Mouse (Mus musculus) intestine, postnatal 0 days (tissue): Measurements from ENCODE around the gene Smurf1. TPM values are rescaled to one million over a fixed set of nuclear protein-coding genes. Genes with fewer than 3 reads are reported as not detected.

Experiments used
- ATAC-seq: fragments of 200-750 bp; cut with Nextera tagmentation; 2 replicates; pipeline ENCODE4 v1.8.0; 2017; ENCODE audit warnings: mild to moderate bottlenecking, moderate TSS enrichment, moderate library complexity
- H3K27ac ChIP-seq: fragments of 300-500 bp; sonication (generic); 2 replicates; pipeline ENCODE4 v1.5.1; 2014; ENCODE audit warnings: mild to moderate bottlenecking, low read depth, low read length, moderate library complexity
- H3K27me3 ChIP-seq: fragments of 300-500 bp; sonication (generic); replicated peaks from 2 replicates; pipeline ENCODE4 v1.6.1; 2014; ENCODE audit warnings: low read length, mixed read lengths; ENCODE audit not compliant: control insufficient read depth, insufficient read depth
- H3K36me3 ChIP-seq: fragments of 300-500 bp; sonication (generic); 2 replicates; pipeline ENCODE4 v1.6.1; 2014; ENCODE audit warnings: mild to moderate bottlenecking, moderate library complexity; ENCODE audit not compliant: control insufficient read depth, insufficient read depth
- H3K4me1 ChIP-seq: fragments of 300-500 bp; sonication (generic); replicated peaks from 2 replicates; pipeline ENCODE4 v1.6.1; 2014; ENCODE audit warnings: antibody characterized with exemption, low read length, mixed read lengths; ENCODE audit not compliant: control insufficient read depth, insufficient read depth
- H3K4me2 ChIP-seq: fragments of 300-500 bp; sonication (generic); replicated peaks from 2 replicates; pipeline ENCODE4 v1.6.1; 2014; ENCODE audit warnings: low read depth, mild to moderate bottlenecking, moderate library complexity
- H3K4me3 ChIP-seq: fragments of 300-500 bp; sonication (generic); 2 replicates; pipeline ENCODE4 v1.5.1; 2014; ENCODE audit warnings: low read depth, low read length
- H3K9ac ChIP-seq: fragments of 300-500 bp; sonication (generic); 2 replicates; pipeline ENCODE4 v1.6.1; 2014; ENCODE audit warnings: mild to moderate bottlenecking, low read depth, low read length
- H3K9me3 ChIP-seq: fragments of 300-500 bp; sonication (generic); 2 replicates; pipeline ENCODE4 v1.6.1; 2016; ENCODE audit warnings: mixed run types; ENCODE audit not compliant: control insufficient read depth
- CTCF ChIP-seq: sonication (generic); IDR thresholded peaks from 2 replicates; pipeline ENCODE4 v1.5.1; 2016; ENCODE audit warnings: low read depth, mild to moderate bottlenecking, control low read depth, antibody characterized with exemption, moderate library complexity
- WGBS: fragments of 180-500 bp; shearing (Covaris S2); extraction: QIAGEN DNeasy Blood & Tissue Kit; methylation state at CpG from one replicate; pipeline ENCODE4 v1.1.7; 2014; 5-methylcytosine and 5-hydroxymethylcytosine counted together
- polyA plus RNA-seq: library from polyadenylated mRNA; unstranded; fragments of >200 nt; fragmentation: Nextera tagmentation; extraction: Ambion mirVana; gene quantifications from 2 replicates; pipeline ENCODE4 v1.2.1, GENCODE M21; 2015

Gene Smurf1
- polyA plus RNA-seq, 1 experiment from 2014 or later: 7.4 TPM

DNA sequence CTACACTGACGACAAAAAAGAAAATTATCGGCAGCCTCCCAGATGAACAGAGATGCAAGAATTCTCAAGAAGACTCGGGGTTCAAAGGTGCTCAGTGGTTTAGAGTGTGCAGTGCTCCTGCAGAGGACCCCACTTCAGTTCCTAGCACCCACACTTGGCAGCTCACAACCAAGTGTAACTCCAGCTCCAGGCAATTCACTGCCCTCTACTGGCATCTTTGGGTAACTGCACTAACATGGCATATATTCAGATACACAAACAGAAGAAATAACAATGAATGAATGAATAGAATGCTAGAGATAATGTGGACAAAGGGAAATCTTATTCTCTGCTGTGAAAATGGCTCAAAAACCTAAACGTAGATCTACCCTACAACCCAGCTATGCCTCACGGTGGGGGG, 19.2 kb upstream of the Smurf1 start:
- peak; percentile 49 for TF ChIP-seq CTCF
- no peaks in the 10 kb centered on the region for H3K27me3 ChIP-seq
- WGBS: 96% methylated on average over 5 of the region's 5 CpGs

DNA sequence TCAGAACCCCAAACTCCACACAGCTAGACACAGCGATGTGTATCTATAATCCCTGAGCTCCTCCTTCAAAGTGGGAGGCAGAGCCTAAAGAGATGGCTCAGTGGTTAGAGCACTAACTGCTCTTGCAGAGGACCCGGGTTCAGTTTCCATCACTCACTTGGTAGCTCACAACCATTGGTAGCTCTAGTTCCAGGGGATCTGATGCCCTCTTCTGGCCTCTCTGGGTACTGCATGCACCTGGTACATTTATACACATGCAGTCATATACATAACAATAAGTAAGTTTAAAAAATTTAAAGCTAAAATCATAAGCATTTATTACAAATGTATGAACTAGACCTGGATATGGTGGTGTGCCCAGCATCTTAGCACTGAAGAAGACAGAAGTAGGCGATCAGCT, 17.6 kb upstream of the Smurf1 start:
- Histone ChIP-seq H3K27me3 (no peaks in the 10 kb centered on the region), H3K27ac (no peak overlapping the region), H3K9me3 (no peaks in the 10 kb centered on the region), H3K4me1 (0 out of 2 replicates have a peak, but pooled peaks cover 2% of the 10 kb centered on the region), H3K4me2 (no peak overlapping the region), H3K9ac (no peak overlapping the region), H3K4me3 (no peak overlapping the region), H3K36me3 (no peaks in the 10 kb centered on the region)
- peak; percentile 42 for TF ChIP-seq CTCF
- no peak for ATAC-seq
- 93% methylated on average over 3 of the region's 3 CpGs for WGBS

More for the DNA sequence above, 19.2 kb upstream of the Smurf1 start:
- Histone ChIP-seq H3K27ac (no peak overlapping the region), H3K4me1 (no peaks in the 10 kb centered on the region), H3K4me3 (no peak overlapping the region), H3K9ac (no peak overlapping the region), H3K36me3 (no peaks in the 10 kb centered on the region), H3K4me2 (no peak overlapping the region), H3K9me3 (no peaks in the 10 kb centered on the region)
- no peak for ATAC-seq

DNA sequence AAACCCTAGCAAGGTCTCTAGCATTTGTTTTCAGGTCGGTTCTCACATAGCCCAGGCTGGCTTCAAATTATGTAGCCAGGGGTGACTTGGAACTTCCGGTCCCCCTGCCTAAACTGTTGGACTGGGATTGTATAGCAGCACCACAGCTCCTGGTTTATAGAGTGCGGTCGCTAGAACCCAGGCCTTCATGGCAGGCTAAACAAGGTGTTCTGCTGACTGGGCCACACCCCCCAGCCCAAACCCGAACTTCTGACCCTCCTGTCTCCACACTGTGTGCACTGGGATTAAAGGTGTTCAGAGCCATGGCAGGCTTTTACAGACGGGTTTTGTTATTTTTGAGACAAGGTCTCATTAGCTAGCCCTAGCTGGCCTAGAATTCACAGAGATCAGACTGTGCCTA, 13.5 kb upstream of the Smurf1 start:
- no peak overlapping the region for H3K4me3 ChIP-seq
- no peak overlapping the region for H3K9ac ChIP-seq
- no peaks in the 10 kb centered on the region for H3K9me3 ChIP-seq
- TF ChIP-seq CTCF: no peak
- H3K36me3 ChIP-seq: no peaks in the 10 kb centered on the region
- H3K4me2 ChIP-seq: no peak overlapping the region
- 57% methylated on average over 6 of the region's 6 CpGs for WGBS
- H3K27ac ChIP-seq: no peak overlapping the region
- H3K27me3 ChIP-seq: no peaks in the 10 kb centered on the region
- 0 out of 2 replicates have a peak, but pooled peaks cover 2% of the 10 kb centered on the region for H3K4me1 ChIP-seq
- ATAC-seq: peak; percentile 35; the same call in 1 of the 2 replicates

DNA sequence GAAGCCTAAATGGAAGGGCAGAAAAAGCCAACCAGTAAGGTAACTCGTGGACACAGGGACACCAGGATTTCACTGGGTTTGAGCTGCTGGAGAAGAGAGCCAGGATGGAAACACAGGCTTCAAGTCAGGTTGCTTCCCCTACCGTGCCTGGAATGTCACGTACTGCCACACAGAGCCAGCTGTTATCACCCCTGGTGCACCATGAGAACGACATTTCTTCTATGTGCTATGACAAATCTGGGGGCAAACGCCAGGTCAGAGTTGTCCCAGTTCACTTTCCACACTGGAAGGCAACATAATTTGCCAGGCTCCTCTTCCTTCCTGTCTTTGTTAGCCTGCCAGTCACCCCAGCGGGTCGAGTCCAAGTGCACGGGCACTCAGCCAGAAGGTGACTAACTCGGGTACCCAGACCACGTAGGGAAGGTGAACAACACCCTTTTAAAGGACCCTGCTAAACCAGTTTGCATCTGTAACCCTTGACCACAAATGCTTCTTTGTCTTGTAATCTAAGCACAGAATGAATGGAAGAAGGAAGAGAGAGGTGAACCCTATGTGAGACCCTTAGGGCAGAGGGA, 13.0 kb upstream of the Smurf1 start:
- Histone ChIP-seq H3K4me3 (no peak overlapping the region), H3K9ac (no peak overlapping the region), H3K4me2 (no peak overlapping the region), H3K27ac (no peak overlapping the region), H3K9me3 (no peaks in the 10 kb centered on the region), H3K27me3 (no peaks in the 10 kb centered on the region), H3K4me1 (0 out of 2 replicates have a peak, but pooled peaks cover 2% of the 10 kb centered on the region), H3K36me3 (no peaks in the 10 kb centered on the region)
- no peak for TF ChIP-seq CTCF
- 39% methylated on average over 10 of the region's 10 CpGs for WGBS
- ATAC-seq: peak; percentile 82

DNA sequence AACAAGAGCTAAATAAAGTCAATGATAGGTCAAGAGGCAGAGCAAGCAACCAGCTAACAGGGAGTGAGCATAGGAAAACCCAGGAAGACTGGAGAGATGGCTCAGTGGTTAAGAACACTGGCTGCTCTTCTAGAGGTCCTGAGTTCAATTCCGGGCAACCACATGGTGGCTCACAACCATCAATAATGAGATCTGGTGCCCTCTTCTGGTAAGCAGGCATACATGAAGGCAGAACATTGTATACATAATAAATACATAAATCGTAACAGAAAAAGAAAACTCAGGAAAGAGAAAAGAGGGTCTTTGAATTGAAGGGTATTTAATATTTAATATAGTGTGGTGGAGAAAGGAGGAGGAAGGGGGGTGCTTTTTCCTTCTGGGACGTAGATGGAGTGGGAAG, 5.6 kb upstream of the Smurf1 start:
- no peaks in the 10 kb centered on the region for H3K36me3 ChIP-seq
- H3K27ac ChIP-seq: no peak overlapping the region
- no peak overlapping the region for H3K4me3 ChIP-seq
- H3K9me3 ChIP-seq: no peaks in the 10 kb centered on the region
- no peaks in the 10 kb centered on the region for H3K27me3 ChIP-seq
- 89% methylated on average over 3 of the region's 3 CpGs for WGBS
- no peak overlapping the region for H3K9ac ChIP-seq
- peak; percentile 59 for TF ChIP-seq CTCF
- no peak for ATAC-seq
- no peak overlapping the region for H3K4me2 ChIP-seq
- no peaks in the 10 kb centered on the region for H3K4me1 ChIP-seq

DNA sequence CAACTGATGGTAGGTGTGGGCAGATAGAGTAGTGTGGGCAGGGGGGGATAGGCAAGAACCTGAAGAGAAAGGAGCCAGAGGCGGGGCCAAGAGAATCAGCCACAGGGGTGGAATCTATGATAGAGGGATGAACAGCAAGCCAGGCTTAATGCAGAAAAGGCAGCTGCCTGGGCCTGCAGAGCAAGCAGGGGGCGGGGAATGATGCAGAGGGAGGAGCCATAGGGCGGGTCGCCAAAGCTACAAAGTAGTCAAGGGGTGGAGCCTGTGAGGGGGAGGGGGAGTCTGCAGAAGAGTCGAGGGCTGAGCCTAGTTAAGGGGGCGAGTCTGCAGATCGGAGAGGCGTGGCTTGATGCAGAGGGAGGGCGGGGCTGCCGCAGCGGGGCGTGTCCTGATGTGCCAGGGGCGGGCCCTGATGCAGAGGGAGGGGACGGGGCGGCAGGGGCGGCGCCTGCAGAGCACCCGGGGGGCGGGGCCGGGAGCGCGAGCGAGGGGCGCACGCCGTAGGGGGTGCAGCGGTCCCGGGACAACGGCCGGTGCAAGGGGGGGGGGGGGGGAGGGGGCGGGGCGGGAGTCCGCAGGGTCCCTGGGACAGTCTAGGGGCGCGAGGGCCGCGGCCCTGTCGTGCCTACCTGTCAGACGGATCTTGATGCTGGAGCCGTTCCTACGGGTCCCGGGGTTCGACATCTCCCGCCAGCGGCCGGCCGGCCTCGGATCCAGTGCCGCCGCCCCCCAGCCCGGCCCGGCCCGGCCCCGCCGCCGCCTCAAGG, 592 bp downstream of the Smurf1 start:
- Histone ChIP-seq H3K27ac (peak overlapping the region; percentile 96), H3K4me3 (peak overlapping the region; percentile 89), H3K36me3 (no peaks in the 10 kb centered on the region), H3K9ac (peak overlapping the region; percentile 95), H3K9me3 (no peaks in the 10 kb centered on the region), H3K27me3 (no peaks in the 10 kb centered on the region), H3K4me1 (no peaks in the 10 kb centered on the region), H3K4me2 (peak overlapping the region; percentile 80)
- WGBS: under 1% methylated on average over 24 of the region's 56 CpGs
- peak; percentile 85 for ATAC-seq
- TF ChIP-seq CTCF: no peak
